Mouse (Mus musculus) mouse trophoblast stem cell (cell line): ENCODE measurements around the gene Akna.

ENCODE experiments used
- in situ Hi-C, 2 experiments: fragments of 300-500 bp; cut with MseI, MboI; formaldehyde crosslinking; loops; 2 replicates in 1 of 2; 3 replicates in 1 of 2; pipeline ENCODE4 v1.15.1; 2025

The Akna gene

GRCm38 (mm10) chr4:63409908-63410582 is 6.9 kb upstream of the Akna start:
- in situ Hi-C loops = loop anchor here in 1 of 2 experiments (10.0 kb wide), 1 partner anchor 535 kb away; no protein-coding TSS in a partner anchor

- in situ Hi-C loops = no loop called here
Observed at GRCm38 (mm10) chr4:63409317-63409907, 6.3 kb upstream of the Akna start.

GRCm38 (mm10) chr4:63408649-63409048 is 5.5 kb upstream of the Akna start:
- in situ Hi-C loops = no loop called here

- in situ Hi-C loops = no loop called here
Observed at GRCm38 (mm10) chr4:63408247-63408646, 5.1 kb upstream of the Akna start.

- in situ Hi-C loops = no loop called here
Observed at GRCm38 (mm10) chr4:63405683-63406082, 2.5 kb upstream of the Akna start.

GRCm38 (mm10) chr4:63405051-63405450 is 1.9 kb upstream of the Akna start:
- in situ Hi-C loops = no loop called here

- in situ Hi-C loops = no loop called here
Observed at GRCm38 (mm10) chr4:63404205-63404604, 1.1 kb upstream of the Akna start.

GRCm38 (mm10) chr4:63402558-63402957 is 596 bp downstream of the Akna start:
- in situ Hi-C loops = no loop called here

GRCm38 (mm10) chr4:63402056-63402455 is 1.1 kb downstream of the Akna start:
- in situ Hi-C loops = no loop called here

GRCm38 (mm10) chr4:63401620-63402019 is 1.5 kb downstream of the Akna start:
- in situ Hi-C loops = no loop called here

- in situ Hi-C loops = no loop called here
Observed at GRCm38 (mm10) chr4:63400541-63401306, 2.4 kb downstream of the Akna start.

- in situ Hi-C loops = no loop called here
Observed at GRCm38 (mm10) chr4:63399691-63400270, 3.4 kb downstream of the Akna start.

GRCm38 (mm10) chr4:63398854-63399609 is 4.1 kb downstream of the Akna start:
- in situ Hi-C loops = no loop called here

- in situ Hi-C loops = no loop called here
Observed at GRCm38 (mm10) chr4:63397981-63398537, 5.1 kb downstream of the Akna start.

- in situ Hi-C loops = no loop called here
Observed at GRCm38 (mm10) chr4:63391322-63391721, 11.8 kb downstream of the Akna start.

GRCm38 (mm10) chr4:63389887-63390528 is 13.1 kb downstream of the Akna start:
- in situ Hi-C loops = no loop called here

GRCm38 (mm10) chr4:63389121-63389886 is 13.8 kb downstream of the Akna start:
- in situ Hi-C loops = no loop called here

GRCm38 (mm10) chr4:63388029-63388428 is 15.1 kb downstream of the Akna start:
- in situ Hi-C loops = no loop called here

GRCm38 (mm10) chr4:63385784-63386183 is 17.4 kb downstream of the Akna start:
- in situ Hi-C loops = no loop called here

GRCm38 (mm10) chr4:63385253-63385652 is 17.9 kb downstream of the Akna start:
- in situ Hi-C loops = no loop called here
